9 mouse cellular contexts compared by ENCODE assay signal in the genomic region with DNA sequence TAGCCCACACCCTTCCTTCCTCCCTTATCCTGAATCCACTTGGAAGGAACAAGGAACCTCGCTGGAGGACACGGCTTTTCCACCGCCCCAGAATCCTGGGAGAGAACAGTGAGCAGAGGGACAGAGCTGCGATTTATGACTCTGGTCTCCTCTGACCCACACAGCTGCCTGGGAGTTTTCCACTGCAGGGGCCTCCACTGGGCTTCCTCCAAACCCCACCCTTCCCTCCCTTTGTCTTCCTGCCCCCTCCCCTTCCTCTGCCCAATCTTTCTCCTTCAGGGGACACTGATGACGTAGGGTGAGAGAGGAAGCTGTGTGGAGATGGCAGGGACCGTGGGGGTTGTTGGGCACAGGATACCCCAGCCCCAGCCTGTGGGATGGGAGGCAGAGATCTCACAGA. TPM values are rescaled to one million over a fixed set of nuclear protein-coding genes. Genes with fewer than 3 reads are reported as not detected.
DNase-seq lines count a peak whose midpoint lies in the region; ATAC-seq and TF ChIP-seq lines count a peak whose summit lies in the region.
"Had no signal": no experiment of that assay in that cellular context is flagged by ENCODE, and none has a peak within 500 bp of the region (broad histone marks: within the 10 kb centered on the region; RNA-seq: fewer than 3 reads in every experiment).

A gene (plus strand): TSS at position 286 of the 400 bp plus-strand sequence.

- peaks cover 40% of the 10 kb centered on the region for H3K4me1 ChIP-seq in heart, embryonic 15.5 days (replicated peaks)
- peaks cover 16% of the 10 kb centered on the region for H3K4me1 ChIP-seq in limb, embryonic 12.5 days (replicated peaks)
- H3K4me1 ChIP-seq in small intestine, adult 2 months (ENCODE audit: control insufficient read depth, insufficient read depth, insufficient read length, low read length), result peaks cover 38% of the 10 kb centered on the region
- peaks cover 6% of the 10 kb centered on the region for H3K4me1 ChIP-seq in midbrain, embryonic 11.5 days (ENCODE audit: control insufficient read depth, insufficient read depth, low read length)

- peak within 1 kb of the TSS; percentile 78 for H3K27ac ChIP-seq in heart, embryonic 15.5 days
- 0 out of 2 replicates have a peak within 1 kb of the TSS, but pooled peaks have one; percentile 23 for H3K27ac ChIP-seq in limb, embryonic 12.5 days
- peak within 1 kb of the TSS; percentile 99 for H3K27ac ChIP-seq in small intestine, adult 2 months (ENCODE audit: insufficient read depth, low read depth, low read length)
- H3K27ac ChIP-seq in midbrain, embryonic 11.5 days (ENCODE audit: low read depth, low read length), result no peak within 1 kb of the TSS

- no peak for TF ChIP-seq CTCF in small intestine, adult 2 months (IDR thresholded peaks at IDR 0.05; ENCODE audit: extremely low read depth, insufficient read length, insufficient replicate concordance, low read depth, low read length)

- H3K9me3 ChIP-seq in heart, embryonic 15.5 days (replicated peaks), result no peaks in the 10 kb centered on the region
- H3K9me3 ChIP-seq in limb, embryonic 12.5 days, result no peaks in the 10 kb centered on the region
- no peaks in the 10 kb centered on the region for H3K9me3 ChIP-seq in midbrain, embryonic 11.5 days (ENCODE audit: control insufficient read depth, low read length)
- H3K9me3 ChIP-seq: megakaryocyte, embryonic 14.5 days had no signal

- ATAC-seq in heart, embryonic 15.5 days (replicated peaks; ENCODE audit: insufficient number of reproducible peaks, insufficient read depth, low FRiP score, low read depth), result peak; percentile 30; the same call in 1 of the 2 replicates
- no peak for ATAC-seq in limb, embryonic 12.5 days (ENCODE audit: insufficient number of reproducible peaks, insufficient read depth, low FRiP score, low TSS enrichment, low read depth)
- ATAC-seq in midbrain, embryonic 11.5 days (ENCODE audit: low FRiP score), result no peak

- 50% methylated on average over 5 of the region's 6 CpGs for WGBS in heart, embryonic 15.5 days
- 73% methylated on average over 6 of the region's 6 CpGs for WGBS in limb, embryonic 12.5 days
- 12% methylated on average over 6 of the region's 6 CpGs for WGBS in small intestine, adult 2 months
- 86% methylated on average over 5 of the region's 6 CpGs for WGBS in midbrain, embryonic 11.5 days

- TF ChIP-seq POLR2A in small intestine, adult 2 months (IDR thresholded peaks at IDR 0.05; ENCODE audit: low read depth, low read length), result no peak

- H3K9ac ChIP-seq in heart, embryonic 15.5 days, result peak within 1 kb of the TSS; percentile 23; the same call in 1 of the 2 replicates
- H3K9ac ChIP-seq in limb, embryonic 12.5 days (replicated peaks), result no peak within 1 kb of the TSS
- H3K9ac ChIP-seq in midbrain, embryonic 11.5 days (ENCODE audit: low read length), result no peak within 1 kb of the TSS

- H3K27me3 ChIP-seq in heart, embryonic 15.5 days, result no peaks in the 10 kb centered on the region
- no peaks in the 10 kb centered on the region for H3K27me3 ChIP-seq in limb, embryonic 12.5 days
- H3K27me3 ChIP-seq in small intestine, adult 2 months (ENCODE audit: control insufficient read depth, insufficient read depth, low read length), result no peaks in the 10 kb centered on the region
- H3K27me3 ChIP-seq in midbrain, embryonic 11.5 days (ENCODE audit: control insufficient read depth, insufficient read depth, low read length), result no peaks in the 10 kb centered on the region
- H3K27me3 ChIP-seq: megakaryocyte, embryonic 14.5 days had no signal

- no peak for DNase-seq in urinary bladder, adult 2 months (ENCODE audit: low spot score)
- no peak for DNase-seq in urinary bladder, postnatal 4 days (ENCODE audit: low spot score in 2 of 2)
- DNase-seq in midbrain, embryonic 11.5 days (ENCODE audit: low spot score, missing footprints), result no peak
- no peak for DNase-seq in cerebellum, adult 11 months
- no peak for DNase-seq in ovary, postnatal 14 days (ENCODE audit: low spot score)

- H3K4me2 ChIP-seq in heart, embryonic 15.5 days, result 0 out of 2 replicates have a peak within 1 kb of the TSS, but pooled peaks have one; percentile 9
- H3K4me2 ChIP-seq in limb, embryonic 12.5 days, result no peak within 1 kb of the TSS
- no peak within 1 kb of the TSS for H3K4me2 ChIP-seq in midbrain, embryonic 11.5 days

- H3K4me3 ChIP-seq in heart, embryonic 15.5 days, result no peak within 1 kb of the TSS
- no peak within 1 kb of the TSS for H3K4me3 ChIP-seq in limb, embryonic 12.5 days (replicated peaks)
- H3K4me3 ChIP-seq in small intestine, adult 2 months (ENCODE audit: low read depth, low read length), result peak within 1 kb of the TSS; percentile 84
- no peak within 1 kb of the TSS for H3K4me3 ChIP-seq in midbrain, embryonic 11.5 days (ENCODE audit: low read depth, low read length)
- H3K4me3 ChIP-seq: megakaryocyte, embryonic 14.5 days had no signal

- peaks cover 26% of the 10 kb centered on the region for H3K36me3 ChIP-seq in heart, embryonic 15.5 days
- peaks cover 47% of the 10 kb centered on the region for H3K36me3 ChIP-seq in limb, embryonic 12.5 days
- H3K36me3 ChIP-seq in small intestine, adult 2 months (ENCODE audit: control insufficient read depth, insufficient read depth, low read length), result peaks cover 14% of the 10 kb centered on the region
- peaks cover 18% of the 10 kb centered on the region for H3K36me3 ChIP-seq in midbrain, embryonic 11.5 days (ENCODE audit: control insufficient read depth, insufficient read depth, low read length)

RNA-seq across cellular contexts. Expression of the gene that starts here (rescaled TPM):
- 6.5 and 10.6 TPM in 2 replicates for polyA plus RNA-seq in urinary bladder, adult 2 months (2012; rRNA removed)
- polyA plus RNA-seq in heart, embryonic 15.5 days (2015; fragmentation: Nextera tagmentation; extraction: Ambion mirVana), result 6.3 and 6.7 TPM in 2 replicates
- 0.10 and 0.36 TPM in 2 replicates for polyA plus RNA-seq in limb, embryonic 12.5 days (2016; fragmentation: Nextera tagmentation; extraction: Ambion mirVana)
- 313 and 657 TPM in 2 replicates for polyA plus RNA-seq in small intestine, adult 2 months (2012; rRNA removed)
- polyA plus RNA-seq in midbrain, embryonic 11.5 days (2014; fragmentation: Nextera tagmentation; extraction: Ambion mirVana), result 0.22 and 0.26 TPM in 2 replicates

Comparison
In these comparisons a context has a peak if more than half of its experiments do, and no peak if none do; other contexts are left out.
1. RNA of the gene that starts here (polyA plus RNA-seq): 313 to 657 TPM in small intestine, adult 2 months; 6.5 to 10.6 TPM in urinary bladder, adult 2 months, 6.3 to 6.7 TPM in heart, embryonic 15.5 days, 0.10 to 0.36 TPM in limb, embryonic 12.5 days and 0.22 to 0.26 TPM in midbrain, embryonic 11.5 days; every median in the first group is over 10 times any median in the second.